Mouse (Mus musculus) thymus, adult 18-20 months (tissue): ENCODE data around the gene Foxl1.
"Not testable (repeated sequence)": the region's sequence is repeated elsewhere in the genome, so short reads cannot be mapped to it uniquely, and the experiment has no call there.

Experiments used
- DNase-seq, 2 experiments: peaks; one replicate each; pipeline ENCODE4 v3.0.0; 2022; ENCODE audit warnings: mixed read lengths in 2 of 2

Foxl1 gene

GRCm38 (mm10) chr8:121125311-121125876 lies 2.3 kb upstream of the Foxl1 start:
- DNase-seq, result no peak

GRCm38 (mm10) chr8:121126191-121126590 lies 1.5 kb upstream of the Foxl1 start:
- DNase-seq, result no peak

- DNase-seq, result no peak
Observed at GRCm38 (mm10) chr8:121126694-121127093, 1.0 kb upstream of the Foxl1 start.

- no peak for DNase-seq
Observed at GRCm38 (mm10) chr8:121127291-121127701, 444 bp upstream of the Foxl1 start.

- DNase-seq, result no peak
Observed at GRCm38 (mm10) chr8:121128531-121129264, 958 bp downstream of the Foxl1 start.

- DNase-seq, result no peak
Observed at GRCm38 (mm10) chr8:121129265-121129940, 1.7 kb downstream of the Foxl1 start.

GRCm38 (mm10) chr8:121130522-121130921 lies 2.8 kb downstream of the Foxl1 start:
- no peak for DNase-seq

- no peak for DNase-seq
Observed at GRCm38 (mm10) chr8:121132961-121133513, 5.3 kb downstream of the Foxl1 start.

- no peak for DNase-seq
Observed at GRCm38 (mm10) chr8:121134102-121134501, 6.4 kb downstream of the Foxl1 start.

GRCm38 (mm10) chr8:121134512-121134911 lies 6.8 kb downstream of the Foxl1 start:
- no peak for DNase-seq

- DNase-seq, result no peak
Observed at GRCm38 (mm10) chr8:121136856-121137255, 9.1 kb downstream of the Foxl1 start.

GRCm38 (mm10) chr8:121145457-121146134 lies 17.9 kb downstream of the Foxl1 start:
- not testable (repeated sequence) for DNase-seq

GRCm38 (mm10) chr8:121148573-121149083 lies 20.9 kb downstream of the Foxl1 start:
- no peak for DNase-seq

GRCm38 (mm10) chr8:121152394-121152793 lies 24.7 kb downstream of the Foxl1 start:
- no peak for DNase-seq

GRCm38 (mm10) chr8:121156990-121157491 lies 29.3 kb downstream of the Foxl1 start:
- DNase-seq, result no peak

GRCm38 (mm10) chr8:121158812-121159211 lies 31.1 kb downstream of the Foxl1 start:
- DNase-seq, result no peak

GRCm38 (mm10) chr8:121161437-121161836 lies 33.7 kb downstream of the Foxl1 start:
- no peak for DNase-seq

GRCm38 (mm10) chr8:121162413-121162812 lies 34.7 kb downstream of the Foxl1 start:
- DNase-seq, result no peak

GRCm38 (mm10) chr8:121162906-121163695 lies 35.4 kb downstream of the Foxl1 start:
- DNase-seq, result no peak

- DNase-seq, result no peak
Observed at GRCm38 (mm10) chr8:121164017-121164469, 36.3 kb downstream of the Foxl1 start.

- no peak for DNase-seq
Observed at GRCm38 (mm10) chr8:121168033-121168432, 40.3 kb downstream of the Foxl1 start.

GRCm38 (mm10) chr8:121170116-121170515 lies 42.4 kb downstream of the Foxl1 start:
- no peak for DNase-seq
